Mouse (Mus musculus) heart, postnatal 0 days (tissue): ENCODE results near the gene Ubash3b. TPM values are rescaled to one million over a fixed set of nuclear protein-coding genes. Genes with fewer than 3 reads are reported as not detected.
A peak's percentile ranks its signal among the peaks of the same experiment; 100 is the strongest.

Experiments
- ATAC-seq: fragments of 200-750 bp; cut with Nextera tagmentation; 2 replicates; pipeline ENCODE4 v1.8.0; 2017; ENCODE audit warnings: low read depth, moderate number of reproducible peaks, moderate library complexity; ENCODE audit not compliant: insufficient read depth
- DNase-seq: peaks from one replicate; pipeline ENCODE4 v3.0.0-alpha.2; 2016; ENCODE audit warnings: low spot score
- H3K27ac ChIP-seq: fragments of 300-500 bp; sonication (generic); 2 replicates; pipeline ENCODE4 v1.5.1; 2014; ENCODE audit warnings: low read depth, mild to moderate bottlenecking
- H3K27me3 ChIP-seq: fragments of 300-500 bp; sonication (generic); 2 replicates; pipeline ENCODE4 v1.6.1; 2014; ENCODE audit warnings: low read length, mixed read lengths; ENCODE audit not compliant: control insufficient read depth, insufficient read depth
- H3K36me3 ChIP-seq: fragments of 300-500 bp; sonication (generic); replicated peaks from 2 replicates; pipeline ENCODE4 v1.6.1; 2014; ENCODE audit warnings: low read length, mixed read lengths; ENCODE audit not compliant: control insufficient read depth, insufficient read depth
- H3K4me1 ChIP-seq: fragments of 300-500 bp; sonication (generic); 2 replicates; pipeline ENCODE4 v1.6.1; 2014; ENCODE audit warnings: antibody characterized with exemption; ENCODE audit not compliant: control insufficient read depth, insufficient read depth
- H3K4me2 ChIP-seq: fragments of 300-500 bp; sonication (generic); 2 replicates; pipeline ENCODE4 v1.6.1; 2014; ENCODE audit warnings: low read depth, mild to moderate bottlenecking, low read length, moderate library complexity
- H3K4me3 ChIP-seq: fragments of 300-500 bp; sonication (generic); 2 replicates; pipeline ENCODE4 v1.5.1; 2014; ENCODE audit warnings: low read depth, low read length
- H3K9ac ChIP-seq: fragments of 300-500 bp; sonication (generic); replicated peaks from 2 replicates; pipeline ENCODE4 v1.6.1; 2014; ENCODE audit warnings: low read depth, low read length, mixed read lengths
- H3K9me3 ChIP-seq: fragments of 300-500 bp; sonication (generic); replicated peaks from 2 replicates; pipeline ENCODE4 v1.6.1; 2016; ENCODE audit warnings: low read length; ENCODE audit not compliant: control insufficient read depth
- CTCF ChIP-seq: IDR thresholded peaks from 2 replicates; pipeline ENCODE4 v1.5.1; 2016; ENCODE audit warnings: antibody characterized with exemption, control low read depth, low read depth
- EP300 ChIP-seq: IDR thresholded peaks from 2 replicates; pipeline ENCODE4 v1.6.1; 2016; ENCODE audit warnings: antibody characterized with exemption, low read depth
- WGBS: fragments of 180-500 bp; shearing (Covaris S2); extraction: QIAGEN DNeasy Blood & Tissue Kit; methylation state at CpG from one replicate; pipeline ENCODE4 v1.1.7; 2014; 5-methylcytosine and 5-hydroxymethylcytosine counted together
- polyA plus RNA-seq: library from polyadenylated mRNA; unstranded; fragments of >200 nt; fragmentation: Nextera tagmentation; extraction: Ambion mirVana; gene quantifications from 2 replicates; pipeline ENCODE4 v1.2.1, GENCODE M21; 2015
- total RNA-seq: library from RNA; depleted of rRNA; stranded (reverse); fragments of >200 nt; gene quantifications from 2 replicates; pipeline ENCODE4 v1.2.3, GENCODE M21; 2014; ENCODE audit warnings: low replicate concordance; rRNA removed

Gene Ubash3b
- 6.6 and 10.2 TPM in 2 replicates for total RNA-seq
- 3.6 and 4.0 TPM in 2 replicates for polyA plus RNA-seq

DNA sequence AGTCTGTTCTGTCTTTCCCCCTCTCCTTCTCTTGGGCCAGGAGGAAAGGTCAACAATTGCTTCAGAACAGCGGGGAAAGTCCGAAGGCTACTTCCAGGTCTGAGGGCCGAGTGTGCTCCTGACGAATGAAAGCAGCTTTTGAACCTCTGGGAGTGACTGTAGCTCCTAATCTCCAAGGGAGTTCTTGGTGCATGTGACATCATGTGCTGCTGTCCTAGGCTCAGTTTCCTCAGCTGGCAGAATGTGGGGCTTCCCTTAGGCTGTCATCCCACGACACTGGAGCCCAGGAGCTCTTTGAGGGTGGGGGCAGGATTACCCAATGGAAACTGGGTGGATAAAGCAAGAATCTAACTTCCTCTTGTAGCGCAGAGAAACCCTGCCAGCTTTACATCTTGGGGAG is at the start of gene Ubash3b:
Gene Ubash3b, minus strand, starts transcription at position 285 of the 400 bp plus-strand sequence.
- no peaks in the 10 kb centered on the region for H3K9me3 ChIP-seq
- no peak for DNase-seq
- 0 out of 2 replicates have a peak, but pooled peaks cover 2% of the 10 kb centered on the region for H3K4me1 ChIP-seq
- no peaks in the 10 kb centered on the region for H3K36me3 ChIP-seq
- no peak within 1 kb of the TSS for H3K9ac ChIP-seq
- H3K4me2 ChIP-seq, result no peak within 1 kb of the TSS
- no peak for ATAC-seq
- TF ChIP-seq EP300, result no peak
- TF ChIP-seq CTCF, result no peak
- 75% methylated on average over 6 of the region's 6 CpGs for WGBS
- no peaks in the 10 kb centered on the region for H3K27me3 ChIP-seq
- H3K4me3 ChIP-seq, result no peak within 1 kb of the TSS
- H3K27ac ChIP-seq, result no peak within 1 kb of the TSS

- Histone ChIP-seq H3K9ac (peak overlapping the region; percentile 17; the same call in 1 of the 2 replicates), H3K4me3 (peak overlapping the region; percentile 35), H3K4me2 (peak overlapping the region; percentile 54), H3K36me3 (no peaks in the 10 kb centered on the region), H3K4me1 (peaks cover 4% of the 10 kb centered on the region; the same call in 1 of the 2 replicates), H3K27me3 (no peaks in the 10 kb centered on the region), H3K9me3 (no peaks in the 10 kb centered on the region), H3K27ac (peak overlapping the region; percentile 95)
- DNase-seq (peak; percentile 99), ATAC-seq (peak; percentile 94)
- 6% methylated on average over 28 of the region's 28 CpGs for WGBS
- TF ChIP-seq EP300, result peak; percentile 77; the same call in 1 of the 2 replicates
- peak; percentile 82 for TF ChIP-seq CTCF
Measured at GRCm38 (mm10) chr9:41207130-41208104, 45.9 kb upstream of the Ubash3b start.

- no peak for DNase-seq
- Histone ChIP-seq H3K4me3 (no peak overlapping the region), H3K36me3 (no peaks in the 10 kb centered on the region), H3K9ac (no peak overlapping the region), H3K27ac (no peak overlapping the region; the same call in 1 of the 2 replicates), H3K4me2 (no peak overlapping the region), H3K9me3 (no peaks in the 10 kb centered on the region), H3K4me1 (no peaks in the 10 kb centered on the region), H3K27me3 (no peaks in the 10 kb centered on the region)
- ATAC-seq, result no peak
- WGBS, result 80% methylated on average over 12 of the region's 12 CpGs
- TF ChIP-seq CTCF, result no peak
- no peak for TF ChIP-seq EP300
Measured at GRCm38 (mm10) chr9:41206717-41207116, 45.2 kb upstream of the Ubash3b start.

DNA sequence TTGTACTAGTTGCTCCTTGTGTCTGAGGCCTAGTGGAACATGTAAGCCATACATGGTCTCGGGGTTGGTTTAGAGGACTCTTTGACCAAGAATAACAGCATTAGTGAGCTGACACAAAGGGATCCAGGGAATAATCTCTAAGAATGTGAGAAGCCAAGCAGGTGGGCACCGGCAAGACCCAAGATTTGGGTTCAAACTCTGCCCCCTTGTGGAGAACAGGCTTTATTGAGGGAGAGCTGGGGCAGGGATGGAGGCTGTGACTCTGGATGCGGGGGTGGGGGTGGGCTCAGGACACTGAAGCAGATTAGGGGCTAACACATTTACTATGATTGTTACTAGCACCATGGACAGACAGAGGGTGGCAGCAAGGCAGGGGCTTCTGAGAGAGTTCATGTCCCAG is 43.8 kb upstream of the Ubash3b start:
- H3K27me3 ChIP-seq, result no peaks in the 10 kb centered on the region
- DNase-seq (no peak), ATAC-seq (no peak)
- H3K4me2 ChIP-seq, result no peak overlapping the region
- WGBS, result 62% methylated on average over 3 of the region's 3 CpGs
- TF ChIP-seq EP300 (no peak), CTCF (no peak)
- H3K9me3 ChIP-seq, result no peaks in the 10 kb centered on the region
- H3K36me3 ChIP-seq, result no peaks in the 10 kb centered on the region
- no peak overlapping the region for H3K9ac ChIP-seq
- H3K4me3 ChIP-seq, result no peak overlapping the region
- H3K27ac ChIP-seq, result no peak overlapping the region
- H3K4me1 ChIP-seq, result no peaks in the 10 kb centered on the region

DNA sequence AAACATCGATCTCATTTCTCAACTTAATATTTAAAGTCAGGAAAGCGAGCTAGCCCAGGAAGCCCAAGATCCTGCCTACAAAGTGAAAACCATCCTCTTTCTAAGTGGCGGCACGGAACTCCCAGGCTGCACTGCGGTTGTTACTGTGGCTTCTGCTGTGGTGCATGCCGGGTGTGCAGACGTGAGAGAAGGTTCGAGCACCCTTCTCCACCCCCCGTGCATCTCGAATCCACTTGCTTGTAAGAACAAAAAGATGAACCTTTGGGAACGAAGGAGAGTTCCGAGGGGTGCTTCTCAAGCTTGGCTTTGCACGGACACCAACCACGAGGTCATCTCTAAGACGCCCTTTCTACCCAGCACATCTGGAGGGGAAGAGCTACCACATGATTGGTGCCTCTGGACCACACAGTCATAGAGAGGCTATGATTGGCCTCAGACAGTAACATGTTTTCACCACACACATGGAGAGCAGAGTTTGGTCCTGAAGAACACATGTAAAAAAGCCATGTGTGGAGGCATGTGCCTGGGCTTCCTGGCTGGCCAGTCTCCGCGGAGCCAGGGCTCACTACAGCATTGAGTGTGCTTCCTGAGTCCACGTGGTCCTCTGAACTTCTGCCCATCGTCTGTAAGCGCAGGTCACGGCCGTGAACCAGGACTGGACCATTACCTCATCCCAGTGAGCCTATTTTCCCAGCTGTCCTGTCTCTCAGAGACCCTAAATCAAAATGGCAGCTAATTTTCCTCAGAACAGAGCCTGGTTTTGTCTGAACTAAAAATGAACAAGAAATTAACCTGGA is 38.2 kb upstream of the Ubash3b start:
- Histone ChIP-seq H3K4me1 (no peaks in the 10 kb centered on the region), H3K9ac (no peak overlapping the region), H3K4me2 (no peak overlapping the region), H3K27ac (no peak overlapping the region), H3K36me3 (no peaks in the 10 kb centered on the region), H3K27me3 (no peaks in the 10 kb centered on the region), H3K9me3 (no peaks in the 10 kb centered on the region), H3K4me3 (no peak overlapping the region)
- ATAC-seq (no peak), DNase-seq (no peak)
- TF ChIP-seq EP300, result no peak
- no peak for TF ChIP-seq CTCF
- 74% methylated on average over 22 of the region's 22 CpGs for WGBS
